Mouse (Mus musculus): ENCODE measurements around the gene Josd2. TPM values are rescaled to one million over a fixed set of nuclear protein-coding genes. Genes with fewer than 3 reads are reported as not detected.

The Josd2 gene
- total and polyA plus RNA-seq, 3 experiments, result 33.9 to 57.7 (median 54.8) TPM

DNA sequence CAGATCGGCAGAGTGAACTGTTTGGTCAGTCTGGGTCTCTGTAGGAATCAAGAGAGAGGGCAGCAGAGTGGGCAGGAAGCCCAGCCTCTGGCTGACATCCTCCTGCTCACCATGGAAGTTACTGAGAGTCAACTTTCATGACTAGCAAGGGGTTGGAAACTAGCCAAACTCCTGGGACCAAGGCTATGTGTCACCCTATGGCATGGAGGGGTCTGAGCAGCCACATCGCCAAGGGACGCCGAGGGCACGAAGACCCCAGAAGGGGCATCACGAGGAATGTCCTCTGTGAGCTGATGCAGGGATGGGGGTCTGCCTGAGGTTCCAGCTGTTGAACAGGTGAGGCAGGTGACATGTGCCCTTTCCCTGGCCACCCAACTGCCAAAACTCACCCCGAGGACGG lies 20.8 kb downstream of the Josd2 start:
- dilution Hi-C loops (cut with MboI; ENCODE audit: extremely low pct_ligation_motif_present, extremely low pct_unique_long_range_greater_than_20kb, low sequenced_read_pairs), result no loop called here
- no peak overlapping the region for H3K9ac ChIP-seq (ENCODE audit: insufficient read depth, low read depth)
- DNase-seq (ENCODE audit: extremely low read depth), result no peak
- no peak for TF ChIP-seq JUN (IDR thresholded peaks at IDR 0.05; ENCODE audit: insufficient read depth, low read depth, low read length)
- no peak for TF ChIP-seq EP300 (IDR thresholded peaks at IDR 0.05; ENCODE audit: low read length)
- no peak for TF ChIP-seq ETS1 (conservative IDR thresholded peaks at IDR 0.05; ENCODE audit: low read depth, low read length)
- TF ChIP-seq SIN3A (IDR thresholded peaks at IDR 0.05; ENCODE audit: low read length), result no peak
- no peak for TF ChIP-seq BHLHE40 (IDR thresholded peaks at IDR 0.05; ENCODE audit: low read depth, low read length)
- no peak for TF ChIP-seq CHD2 (IDR thresholded peaks at IDR 0.05; ENCODE audit: low read length)
- no peak for TF ChIP-seq ELF1 (IDR thresholded peaks at IDR 0.05; ENCODE audit: low read depth, low read length)
- no peak for TF ChIP-seq GABPA (IDR thresholded peaks at IDR 0.05; ENCODE audit: insufficient replicate concordance, low read depth, low read length)
- no peak for TF ChIP-seq HCFC1 (IDR thresholded peaks at IDR 0.05; ENCODE audit: low read depth, low read length)
- TF ChIP-seq RCOR1 (conservative IDR thresholded peaks at IDR 0.05; ENCODE audit: low read depth, low read length), result no peak
- no peak for TF ChIP-seq ZNF384 (IDR thresholded peaks at IDR 0.05; ENCODE audit: low read depth, low read length)
- TF ChIP-seq E2F4 (IDR thresholded peaks at IDR 0.05; ENCODE audit: insufficient replicate concordance, low read depth, low read length), result no peak
- no peak for TF ChIP-seq USF1 (IDR thresholded peaks at IDR 0.05; ENCODE audit: low read depth, low read length)
- TF ChIP-seq POLR2A (IDR thresholded peaks at IDR 0.05; ENCODE audit: low read depth, low read length), result no peak
- no peak for TF ChIP-seq NELFE (IDR thresholded peaks at IDR 0.05; ENCODE audit: low read depth, low read length)
- TF ChIP-seq MAX (IDR thresholded peaks at IDR 0.05; ENCODE audit: low read length), result no peak
- no peak for TF ChIP-seq NRF1 (IDR thresholded peaks at IDR 0.05; ENCODE audit: low read depth, low read length)
- no peak for TF ChIP-seq MEF2A (IDR thresholded peaks at IDR 0.05; ENCODE audit: borderline replicate concordance, low read depth, low read length)
- no peak for TF ChIP-seq TCF12 (IDR thresholded peaks at IDR 0.05; ENCODE audit: low read depth, low read length)
- H3K79me2 ChIP-seq (replicated peaks; ENCODE audit: control insufficient read depth, extremely low read depth, insufficient read depth, poor library complexity, severe bottlenecking), result no peaks in the 10 kb centered on the region
- H3K27ac ChIP-seq (ENCODE audit: insufficient read depth, low read depth), result no peak overlapping the region
- H3K27me3 ChIP-seq (replicated peaks), result no peaks in the 10 kb centered on the region
- no peak overlapping the region for H3K4me3 ChIP-seq (replicated peaks in 1 of 3; ENCODE audit: low read depth in 2 of 3, low read length in 2 of 3, poor library complexity in 1 of 3)
- in situ Hi-C loops (cut with MboI; ENCODE audit: low pct_ligation_motif_present, low pct_unique_long_range_greater_than_20kb, low sequenced_read_pairs), result loop anchor here (10.0 kb wide), 1 partner anchor 104 kb away; the partner anchor contains the start of genes 1700008O03Rik and Syt3
- no peaks in the 10 kb centered on the region for H3K4me1 ChIP-seq (ENCODE audit: control insufficient read depth in 1 of 2, insufficient read depth in 2 of 2)
- H3K4me2 ChIP-seq (ENCODE audit: insufficient read depth, low read depth, poor library complexity, severe bottlenecking), result no peak overlapping the region
- H3K9me3 ChIP-seq (replicated peaks; ENCODE audit: low read length), result no peaks in the 10 kb centered on the region
- peaks cover 32 to 75% of the 10 kb centered on the region in 2 experiments for H3K36me3 ChIP-seq (replicated peaks in 1 of 2; ENCODE audit: control insufficient read depth in 1 of 2, insufficient read depth in 1 of 2, low read length in 1 of 2)

DNA sequence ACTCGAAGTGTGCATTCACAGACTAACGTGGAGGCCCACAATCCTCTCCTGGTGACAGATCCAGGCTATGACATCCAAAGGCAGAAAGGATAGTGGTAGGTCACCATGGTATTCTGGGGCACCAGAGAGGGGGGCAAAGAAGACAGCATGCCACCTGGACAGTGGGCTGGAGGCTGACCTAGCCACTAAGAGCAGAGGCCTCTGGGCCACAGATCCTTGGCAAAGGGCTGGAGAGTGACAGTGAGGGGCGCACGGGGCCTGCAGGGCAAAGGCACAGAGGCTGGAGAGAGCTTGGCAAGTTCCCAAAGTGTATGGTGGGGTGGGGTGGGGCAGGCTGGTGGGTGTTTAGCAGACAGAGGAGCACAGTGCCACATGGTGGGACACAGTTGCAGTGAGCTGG lies 22.5 kb downstream of the Josd2 start:
- no peak for DNase-seq (ENCODE audit: extremely low read depth)
- dilution Hi-C loops (cut with MboI; ENCODE audit: extremely low pct_ligation_motif_present, extremely low pct_unique_long_range_greater_than_20kb, low sequenced_read_pairs) (no loop called here), in situ Hi-C loops (cut with MboI; ENCODE audit: low pct_ligation_motif_present, low pct_unique_long_range_greater_than_20kb, low sequenced_read_pairs) (loop anchor here (10.0 kb wide), 1 partner anchor 225 kb away; the partner anchor contains the start of gene Gm15517)
- no peak overlapping the region for H3K4me3 ChIP-seq (replicated peaks in 1 of 3; ENCODE audit: low read depth in 2 of 3, low read length in 2 of 3, poor library complexity in 1 of 3)
- no peak overlapping the region for H3K27ac ChIP-seq (ENCODE audit: insufficient read depth, low read depth)
- H3K36me3 ChIP-seq (replicated peaks in 1 of 2; ENCODE audit: control insufficient read depth in 1 of 2, insufficient read depth in 1 of 2, low read length in 1 of 2), result peaks cover 32 to 80% of the 10 kb centered on the region in 2 experiments
- H3K9me3 ChIP-seq (replicated peaks; ENCODE audit: low read length), result no peaks in the 10 kb centered on the region
- H3K27me3 ChIP-seq (replicated peaks), result no peaks in the 10 kb centered on the region
- H3K79me2 ChIP-seq (replicated peaks; ENCODE audit: control insufficient read depth, extremely low read depth, insufficient read depth, poor library complexity, severe bottlenecking), result peaks cover 2% of the 10 kb centered on the region; the same call in 1 of the 2 replicates
- peaks cover 0 to 9% of the 10 kb centered on the region in 2 experiments; a peak in 2 of 4 replicates for H3K4me1 ChIP-seq (ENCODE audit: control insufficient read depth in 1 of 2, insufficient read depth in 2 of 2)
- no peak overlapping the region for H3K9ac ChIP-seq (ENCODE audit: insufficient read depth, low read depth)
- no peak overlapping the region for H3K4me2 ChIP-seq (ENCODE audit: insufficient read depth, low read depth, poor library complexity, severe bottlenecking)
- no peak for TF ChIP-seq RCOR1 (conservative IDR thresholded peaks at IDR 0.05; ENCODE audit: low read depth, low read length)
- TF ChIP-seq CHD1 (IDR thresholded peaks at IDR 0.05; ENCODE audit: low read depth, low read length), result no peak
- TF ChIP-seq ZKSCAN1 (IDR thresholded peaks at IDR 0.05; ENCODE audit: borderline replicate concordance, low read depth, low read length), result no peak
- TF ChIP-seq ELF1 (IDR thresholded peaks at IDR 0.05; ENCODE audit: low read depth, low read length), result no peak
- no peak for TF ChIP-seq POLR2AphosphoS2 (IDR thresholded peaks at IDR 0.05; ENCODE audit: low read depth, low read length)
- TF ChIP-seq MAX (IDR thresholded peaks at IDR 0.05; ENCODE audit: low read length), result no peak
- no peak for TF ChIP-seq JUND (conservative IDR thresholded peaks at IDR 0.05; ENCODE audit: low read depth, low read length)
- TF ChIP-seq EP300 (IDR thresholded peaks at IDR 0.05; ENCODE audit: low read length), result no peak

All from CH12.LX (cell line).